Mouse (Mus musculus): Measurements from ENCODE around the gene Kcnk3. TPM values are rescaled to one million over a fixed set of nuclear protein-coding genes. Genes with fewer than 3 reads are reported as not detected.

The Kcnk3 gene
- polyA plus RNA-seq, 1 experiment = 0.95 TPM

- Histone ChIP-seq H3K4me1 (ENCODE audit: control insufficient read depth, insufficient read depth, low read length) (peaks cover 5% of the 10 kb centered on the region), H3K27me3 (ENCODE audit: control insufficient read depth, insufficient read depth, low read length) (0 out of 2 replicates have a peak, but pooled peaks cover 2% of the 10 kb centered on the region)
Measured at GRCm38 (mm10) chr5:30593360-30593759, 5.4 kb downstream of the Kcnk3 start.

GRCm38 (mm10) chr5:30593811-30594504 is 6.0 kb downstream of the Kcnk3 start:
- TF ChIP-seq POLR2A (IDR thresholded peaks at IDR 0.05; ENCODE audit: control insufficient read depth, low read depth, low read length) (no peak), CTCF (IDR thresholded peaks at IDR 0.05; ENCODE audit: control insufficient read depth, insufficient read depth, insufficient replicate concordance, low read depth, low read length) (no peak)
- H3K4me3 ChIP-seq (ENCODE audit: control insufficient read depth, low read depth, low read length) = no peak overlapping the region
- H3K27ac ChIP-seq (ENCODE audit: control insufficient read depth, insufficient read depth, low read depth, low read length) = no peak overlapping the region
- no peaks in the 10 kb centered on the region; the same call in 1 of the 2 replicates for H3K4me1 ChIP-seq (ENCODE audit: control insufficient read depth, insufficient read depth, low read length)
- H3K36me3 ChIP-seq (ENCODE audit: control insufficient read depth, insufficient read depth, low read length) = no peaks in the 10 kb centered on the region
- no peaks in the 10 kb centered on the region for H3K27me3 ChIP-seq (ENCODE audit: control insufficient read depth, insufficient read depth, low read length)

More at GRCm38 (mm10) chr5:30593360-30593759, 5.4 kb downstream of the Kcnk3 start:
- Histone ChIP-seq H3K27ac (ENCODE audit: control insufficient read depth, insufficient read depth, low read depth, low read length) (no peak overlapping the region), H3K36me3 (ENCODE audit: control insufficient read depth, insufficient read depth, low read length) (no peaks in the 10 kb centered on the region), H3K4me3 (ENCODE audit: control insufficient read depth, low read depth, low read length) (no peak overlapping the region)
- TF ChIP-seq CTCF (IDR thresholded peaks at IDR 0.05; ENCODE audit: control insufficient read depth, insufficient read depth, insufficient replicate concordance, low read depth, low read length) = no peak
- no peak for TF ChIP-seq POLR2A (IDR thresholded peaks at IDR 0.05; ENCODE audit: control insufficient read depth, low read depth, low read length)

- no peaks in the 10 kb centered on the region for H3K36me3 ChIP-seq (ENCODE audit: control insufficient read depth, insufficient read depth, low read length)
- TF ChIP-seq POLR2A (IDR thresholded peaks at IDR 0.05; ENCODE audit: control insufficient read depth, low read depth, low read length) = no peak
- no peak for TF ChIP-seq CTCF (IDR thresholded peaks at IDR 0.05; ENCODE audit: control insufficient read depth, insufficient read depth, insufficient replicate concordance, low read depth, low read length)
- H3K4me1 ChIP-seq (ENCODE audit: control insufficient read depth, insufficient read depth, low read length) = no peaks in the 10 kb centered on the region
- no peaks in the 10 kb centered on the region for H3K27me3 ChIP-seq (ENCODE audit: control insufficient read depth, insufficient read depth, low read length)
- no peak overlapping the region for H3K27ac ChIP-seq (ENCODE audit: control insufficient read depth, insufficient read depth, low read depth, low read length)
- no peak overlapping the region for H3K4me3 ChIP-seq (ENCODE audit: control insufficient read depth, low read depth, low read length)
Measured at GRCm38 (mm10) chr5:30594953-30595560, 7.1 kb downstream of the Kcnk3 start.

GRCm38 (mm10) chr5:30601397-30601796 is 13.4 kb downstream of the Kcnk3 start:
- TF ChIP-seq CTCF (IDR thresholded peaks at IDR 0.05; ENCODE audit: control insufficient read depth, insufficient read depth, insufficient replicate concordance, low read depth, low read length) = no peak
- TF ChIP-seq POLR2A (IDR thresholded peaks at IDR 0.05; ENCODE audit: control insufficient read depth, low read depth, low read length) = no peak
- Histone ChIP-seq H3K27me3 (ENCODE audit: control insufficient read depth, insufficient read depth, low read length) (no peaks in the 10 kb centered on the region), H3K36me3 (ENCODE audit: control insufficient read depth, insufficient read depth, low read length) (no peaks in the 10 kb centered on the region), H3K4me1 (ENCODE audit: control insufficient read depth, insufficient read depth, low read length) (no peaks in the 10 kb centered on the region), H3K4me3 (ENCODE audit: control insufficient read depth, low read depth, low read length) (no peak overlapping the region), H3K27ac (ENCODE audit: control insufficient read depth, insufficient read depth, low read depth, low read length) (no peak overlapping the region)

GRCm38 (mm10) chr5:30603255-30603654 is 15.3 kb downstream of the Kcnk3 start:
- no peak overlapping the region for H3K27ac ChIP-seq (ENCODE audit: control insufficient read depth, insufficient read depth, low read depth, low read length)
- TF ChIP-seq CTCF (IDR thresholded peaks at IDR 0.05; ENCODE audit: control insufficient read depth, insufficient read depth, insufficient replicate concordance, low read depth, low read length) (no peak), POLR2A (IDR thresholded peaks at IDR 0.05; ENCODE audit: control insufficient read depth, low read depth, low read length) (no peak)
- H3K27me3 ChIP-seq (ENCODE audit: control insufficient read depth, insufficient read depth, low read length) = no peaks in the 10 kb centered on the region
- H3K36me3 ChIP-seq (ENCODE audit: control insufficient read depth, insufficient read depth, low read length) = no peaks in the 10 kb centered on the region
- H3K4me1 ChIP-seq (ENCODE audit: control insufficient read depth, insufficient read depth, low read length) = no peaks in the 10 kb centered on the region
- H3K4me3 ChIP-seq (ENCODE audit: control insufficient read depth, low read depth, low read length) = no peak overlapping the region

DNA sequence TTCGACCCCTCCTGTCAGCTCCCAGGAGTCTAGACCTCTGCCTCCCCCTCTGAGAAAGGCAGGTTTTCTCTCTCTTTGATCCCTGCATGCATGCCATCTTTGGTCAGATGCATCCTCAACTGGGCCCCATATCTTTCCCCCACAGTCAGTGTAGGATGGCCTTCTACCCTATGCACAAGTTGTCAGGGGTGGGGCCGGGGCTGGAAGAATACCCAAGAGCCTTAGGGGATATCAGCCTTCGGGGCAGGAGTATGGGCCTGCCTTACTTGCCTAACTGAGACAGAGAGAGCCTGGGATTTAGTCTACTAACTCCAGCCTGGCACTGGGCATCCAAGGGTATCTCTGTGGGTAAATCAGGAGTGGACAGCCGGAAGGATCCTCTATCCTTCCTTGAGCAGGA is 16.0 kb downstream of the Kcnk3 start:
- H3K4me1 ChIP-seq (ENCODE audit: control insufficient read depth, insufficient read depth, low read length) = no peaks in the 10 kb centered on the region
- no peak overlapping the region for H3K27ac ChIP-seq (ENCODE audit: control insufficient read depth, insufficient read depth, low read depth, low read length)
- H3K4me3 ChIP-seq (ENCODE audit: control insufficient read depth, low read depth, low read length) = no peak overlapping the region
- TF ChIP-seq POLR2A (IDR thresholded peaks at IDR 0.05; ENCODE audit: control insufficient read depth, low read depth, low read length) = no peak
- no peak for TF ChIP-seq CTCF (IDR thresholded peaks at IDR 0.05; ENCODE audit: control insufficient read depth, insufficient read depth, insufficient replicate concordance, low read depth, low read length)
- no peaks in the 10 kb centered on the region for H3K36me3 ChIP-seq (ENCODE audit: control insufficient read depth, insufficient read depth, low read length)
- no peaks in the 10 kb centered on the region for H3K27me3 ChIP-seq (ENCODE audit: control insufficient read depth, insufficient read depth, low read length)

GRCm38 (mm10) chr5:30604769-30605188 is 16.8 kb downstream of the Kcnk3 start:
- TF ChIP-seq CTCF (IDR thresholded peaks at IDR 0.05; ENCODE audit: control insufficient read depth, insufficient read depth, insufficient replicate concordance, low read depth, low read length) (no peak), POLR2A (IDR thresholded peaks at IDR 0.05; ENCODE audit: control insufficient read depth, low read depth, low read length) (no peak)
- no peaks in the 10 kb centered on the region for H3K27me3 ChIP-seq (ENCODE audit: control insufficient read depth, insufficient read depth, low read length)
- H3K36me3 ChIP-seq (ENCODE audit: control insufficient read depth, insufficient read depth, low read length) = no peaks in the 10 kb centered on the region
- H3K4me1 ChIP-seq (ENCODE audit: control insufficient read depth, insufficient read depth, low read length) = no peaks in the 10 kb centered on the region
- H3K27ac ChIP-seq (ENCODE audit: control insufficient read depth, insufficient read depth, low read depth, low read length) = no peak overlapping the region
- H3K4me3 ChIP-seq (ENCODE audit: control insufficient read depth, low read depth, low read length) = no peak overlapping the region
